Mouse (Mus musculus): Measurements from ENCODE around the gene Bahcc1. TPM values are rescaled to one million over a fixed set of nuclear protein-coding genes. Genes with fewer than 3 reads are reported as not detected.

Bahcc1 gene
- polyA plus RNA-seq, 1 experiment from 2014 or later, result 24.9 TPM

DNA sequence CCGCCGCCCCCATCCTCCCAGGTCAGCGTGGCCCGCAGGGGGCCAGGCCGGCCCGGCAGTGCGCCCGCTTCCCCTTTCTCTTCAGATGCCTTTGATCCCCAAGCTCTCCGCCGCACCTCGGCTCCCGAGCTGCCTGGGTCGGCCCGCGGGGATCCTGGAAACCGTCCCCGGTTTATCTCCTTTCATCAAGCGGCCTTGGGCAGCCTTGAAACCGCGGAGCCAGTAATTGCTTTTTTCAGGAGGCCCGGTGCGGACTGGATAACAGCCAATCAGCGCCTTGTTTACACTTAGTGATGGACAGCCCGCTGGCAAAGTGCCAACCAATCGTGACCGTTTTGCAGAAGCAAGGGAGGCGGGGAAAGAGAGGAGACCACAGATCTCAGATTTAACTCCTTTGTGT is 1.4 kb upstream of the Bahcc1 start:
- Histone ChIP-seq H3K36me3 (ENCODE audit: control insufficient read depth, insufficient read depth, low read length) (no peaks in the 10 kb centered on the region), H3K4me1 (ENCODE audit: control insufficient read depth, insufficient read depth, low read length) (peaks cover 44% of the 10 kb centered on the region)
- 0% methylated on average over 27 of the region's 27 CpGs for WGBS

GRCm38 (mm10) chr11:120233441-120234135 is 841 bp downstream of the Bahcc1 start:
- Histone ChIP-seq H3K36me3 (ENCODE audit: control insufficient read depth, insufficient read depth, low read length) (no peaks in the 10 kb centered on the region), H3K27ac (replicated peaks; ENCODE audit: low read depth, low read length) (peak overlapping the region; percentile 95), H3K27me3 (ENCODE audit: control insufficient read depth, insufficient read depth, low read length) (no peaks in the 10 kb centered on the region), H3K9me3 (ENCODE audit: control insufficient read depth, low read length) (no peaks in the 10 kb centered on the region), H3K4me3 (ENCODE audit: low read depth, low read length) (peak overlapping the region; percentile 97), H3K4me1 (ENCODE audit: control insufficient read depth, insufficient read depth, low read length) (peaks cover 27% of the 10 kb centered on the region), H3K9ac (ENCODE audit: low read length) (peak overlapping the region; percentile 98), H3K4me2 (ENCODE audit: low read depth, severe bottlenecking) (peak overlapping the region; percentile 99)
- WGBS, result under 1% methylated on average over 51 of the region's 51 CpGs
- DNase-seq (ENCODE audit: low spot score), result peak; percentile 80
- ATAC-seq (ENCODE audit: insufficient number of reproducible peaks, low FRiP score, low TSS enrichment, low read depth), result no peak

More for the DNA sequence above, 1.4 kb upstream of the Bahcc1 start:
- H3K27me3 ChIP-seq (ENCODE audit: control insufficient read depth, insufficient read depth, low read length), result no peaks in the 10 kb centered on the region
- peak overlapping the region; percentile 95 for H3K27ac ChIP-seq (replicated peaks; ENCODE audit: low read depth, low read length)
- H3K4me3 ChIP-seq (ENCODE audit: low read depth, low read length), result peak overlapping the region; percentile 97
- H3K4me2 ChIP-seq (ENCODE audit: low read depth, severe bottlenecking), result peak overlapping the region; percentile 82
- ATAC-seq (ENCODE audit: insufficient number of reproducible peaks, low FRiP score, low TSS enrichment, low read depth) (peak; percentile 73), DNase-seq (ENCODE audit: low spot score) (peak; percentile 100)
- no peaks in the 10 kb centered on the region for H3K9me3 ChIP-seq (ENCODE audit: control insufficient read depth, low read length)
- peak overlapping the region; percentile 99 for H3K9ac ChIP-seq (ENCODE audit: low read length)

DNA sequence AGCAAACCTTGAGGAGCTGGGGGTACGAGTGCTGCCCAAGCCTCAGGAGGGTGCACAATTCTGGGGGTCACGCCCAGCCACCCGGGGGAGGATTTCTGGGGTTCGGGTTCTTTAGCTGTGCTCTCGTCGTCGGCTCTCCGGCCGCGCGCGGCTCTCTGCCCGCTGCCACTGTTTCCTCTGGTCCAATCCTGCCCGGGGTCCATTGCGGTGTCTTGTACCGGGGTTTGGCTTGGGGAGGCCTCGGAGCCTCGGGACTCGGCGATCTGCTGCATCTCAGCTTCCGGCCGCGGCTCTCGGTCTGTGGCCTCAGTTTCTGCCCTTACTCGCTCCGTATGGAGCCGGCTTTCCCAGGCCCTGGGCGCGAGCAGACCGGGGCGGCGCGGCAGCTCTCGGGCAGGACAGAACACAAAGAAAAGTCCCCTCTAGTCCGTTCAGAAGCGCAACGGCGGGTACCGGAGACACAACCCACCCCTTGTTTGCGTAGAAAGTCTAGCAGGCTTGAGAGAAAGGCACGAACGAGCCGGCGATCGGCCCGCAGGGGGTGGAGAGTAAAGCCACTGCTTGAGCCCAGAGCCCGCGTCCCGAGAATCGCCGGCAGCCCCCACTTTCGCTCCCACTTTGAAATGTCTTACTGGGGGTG is 1.5 kb downstream of the Bahcc1 start:
- Histone ChIP-seq H3K9me3 (ENCODE audit: control insufficient read depth, low read length) (no peaks in the 10 kb centered on the region), H3K4me3 (ENCODE audit: low read depth, low read length) (peak overlapping the region; percentile 97), H3K4me1 (ENCODE audit: control insufficient read depth, insufficient read depth, low read length) (peaks cover 27% of the 10 kb centered on the region), H3K4me2 (ENCODE audit: low read depth, severe bottlenecking) (peak overlapping the region; percentile 99), H3K27me3 (ENCODE audit: control insufficient read depth, insufficient read depth, low read length) (no peaks in the 10 kb centered on the region), H3K36me3 (ENCODE audit: control insufficient read depth, insufficient read depth, low read length) (no peaks in the 10 kb centered on the region), H3K9ac (ENCODE audit: low read length) (peak overlapping the region; percentile 98), H3K27ac (replicated peaks; ENCODE audit: low read depth, low read length) (peak overlapping the region; percentile 95)
- DNase-seq (ENCODE audit: low spot score), result no peak
- WGBS, result under 1% methylated on average over 52 of the region's 52 CpGs
- no peak for ATAC-seq (ENCODE audit: insufficient number of reproducible peaks, low FRiP score, low TSS enrichment, low read depth)

DNA sequence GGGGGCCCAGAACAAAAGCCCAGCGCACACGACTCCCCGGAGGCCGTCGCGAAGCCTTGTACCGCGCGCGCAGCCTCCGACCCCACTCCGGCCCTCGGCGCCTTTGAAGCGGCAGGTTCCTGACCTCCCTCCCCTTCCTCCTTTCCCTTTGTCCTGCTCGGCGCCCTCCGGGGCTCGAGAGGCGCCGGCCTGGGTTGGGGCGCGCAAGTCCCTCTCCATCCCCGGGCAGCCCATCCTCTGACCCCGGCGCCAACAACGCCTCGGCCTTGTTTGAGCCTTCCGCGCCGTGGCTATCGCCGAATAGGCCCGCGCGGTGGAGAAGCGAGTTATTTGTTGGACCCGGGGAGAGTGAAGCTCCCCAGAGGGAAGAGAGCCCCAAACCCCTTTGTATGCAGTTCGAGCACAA is 2.0 kb downstream of the Bahcc1 start:
- H3K9ac ChIP-seq (ENCODE audit: low read length), result peak overlapping the region; percentile 98

DNA sequence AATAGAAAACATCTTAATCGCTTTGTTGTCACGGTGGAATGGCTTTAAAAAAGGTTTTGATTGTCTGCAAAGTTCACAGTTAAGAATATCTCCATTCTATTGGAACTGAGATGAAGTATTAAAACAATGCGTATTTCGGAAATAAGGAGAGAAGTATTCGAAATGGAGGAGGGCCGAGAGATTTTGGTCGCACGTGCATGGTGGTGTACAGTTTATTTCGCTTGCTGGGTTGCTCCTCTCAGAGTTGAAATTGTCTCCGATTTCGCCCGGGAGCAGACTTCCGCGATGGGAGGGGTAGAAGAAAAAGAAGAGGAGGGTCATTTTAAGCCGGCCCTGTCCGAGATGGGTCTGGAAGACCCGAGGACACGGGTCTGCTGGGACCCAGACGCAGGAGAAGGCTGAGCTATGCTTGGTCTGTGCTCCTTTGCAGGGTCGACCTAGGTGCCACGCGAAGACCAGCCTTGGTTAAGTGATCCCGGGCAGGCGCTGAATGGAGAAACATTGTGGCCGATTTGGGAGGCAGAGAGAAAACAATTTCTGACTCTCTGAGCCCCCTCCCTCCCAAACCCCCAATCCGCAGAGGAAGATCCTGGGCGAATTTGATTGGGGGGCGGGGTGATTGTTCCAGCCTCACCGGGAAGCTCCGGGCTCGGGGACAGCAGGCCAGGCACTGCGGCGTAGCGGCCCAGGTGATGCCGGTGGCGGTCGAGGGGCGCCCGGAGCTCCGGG is 2.8 kb downstream of the Bahcc1 start:
- peak overlapping the region; percentile 99 for H3K9ac ChIP-seq (ENCODE audit: low read length)
- no peaks in the 10 kb centered on the region for H3K27me3 ChIP-seq (ENCODE audit: control insufficient read depth, insufficient read depth, low read length)
- H3K4me3 ChIP-seq (ENCODE audit: low read depth, low read length), result peak overlapping the region; percentile 97
- H3K27ac ChIP-seq (replicated peaks; ENCODE audit: low read depth, low read length), result peak overlapping the region; percentile 97
- no peak for ATAC-seq (ENCODE audit: insufficient number of reproducible peaks, low FRiP score, low TSS enrichment, low read depth)
- H3K4me2 ChIP-seq (ENCODE audit: low read depth, severe bottlenecking), result peak overlapping the region; percentile 99
- H3K4me1 ChIP-seq (ENCODE audit: control insufficient read depth, insufficient read depth, low read length), result peaks cover 30% of the 10 kb centered on the region
- DNase-seq (ENCODE audit: low spot score), result peak; percentile 83
- no peaks in the 10 kb centered on the region for H3K9me3 ChIP-seq (ENCODE audit: control insufficient read depth, low read length)
- H3K36me3 ChIP-seq (ENCODE audit: control insufficient read depth, insufficient read depth, low read length), result no peaks in the 10 kb centered on the region
- 0% methylated on average over 40 of the region's 40 CpGs for WGBS

More for the DNA sequence above, 2.0 kb downstream of the Bahcc1 start:
- Histone ChIP-seq H3K9me3 (ENCODE audit: control insufficient read depth, low read length) (no peaks in the 10 kb centered on the region), H3K27ac (replicated peaks; ENCODE audit: low read depth, low read length) (peak overlapping the region; percentile 95), H3K4me3 (ENCODE audit: low read depth, low read length) (peak overlapping the region; percentile 97), H3K36me3 (ENCODE audit: control insufficient read depth, insufficient read depth, low read length) (no peaks in the 10 kb centered on the region), H3K4me1 (ENCODE audit: control insufficient read depth, insufficient read depth, low read length) (peaks cover 27% of the 10 kb centered on the region), H3K27me3 (ENCODE audit: control insufficient read depth, insufficient read depth, low read length) (no peaks in the 10 kb centered on the region), H3K4me2 (ENCODE audit: low read depth, severe bottlenecking) (peak overlapping the region; percentile 99)
- ATAC-seq (ENCODE audit: insufficient number of reproducible peaks, low FRiP score, low TSS enrichment, low read depth) (no peak), DNase-seq (ENCODE audit: low spot score) (peak; percentile 79)
- WGBS, result under 1% methylated on average over 38 of the region's 39 CpGs

GRCm38 (mm10) chr11:120236114-120236437 is 3.3 kb downstream of the Bahcc1 start:
- no peaks in the 10 kb centered on the region for H3K9me3 ChIP-seq (ENCODE audit: control insufficient read depth, low read length)
- no peak for DNase-seq (ENCODE audit: low spot score)
- peak overlapping the region; percentile 99 for H3K4me2 ChIP-seq (ENCODE audit: low read depth, severe bottlenecking)
- no peak for ATAC-seq (ENCODE audit: insufficient number of reproducible peaks, low FRiP score, low TSS enrichment, low read depth)
- 1% methylated on average over 12 of the region's 13 CpGs for WGBS
- H3K27me3 ChIP-seq (ENCODE audit: control insufficient read depth, insufficient read depth, low read length), result no peaks in the 10 kb centered on the region
- peak overlapping the region; percentile 97 for H3K27ac ChIP-seq (replicated peaks; ENCODE audit: low read depth, low read length)
- no peaks in the 10 kb centered on the region for H3K36me3 ChIP-seq (ENCODE audit: control insufficient read depth, insufficient read depth, low read length)
- H3K4me3 ChIP-seq (ENCODE audit: low read depth, low read length), result peak overlapping the region; percentile 97
- peaks cover 35% of the 10 kb centered on the region for H3K4me1 ChIP-seq (ENCODE audit: control insufficient read depth, insufficient read depth, low read length)
- H3K9ac ChIP-seq (ENCODE audit: low read length), result peak overlapping the region; percentile 99

DNA sequence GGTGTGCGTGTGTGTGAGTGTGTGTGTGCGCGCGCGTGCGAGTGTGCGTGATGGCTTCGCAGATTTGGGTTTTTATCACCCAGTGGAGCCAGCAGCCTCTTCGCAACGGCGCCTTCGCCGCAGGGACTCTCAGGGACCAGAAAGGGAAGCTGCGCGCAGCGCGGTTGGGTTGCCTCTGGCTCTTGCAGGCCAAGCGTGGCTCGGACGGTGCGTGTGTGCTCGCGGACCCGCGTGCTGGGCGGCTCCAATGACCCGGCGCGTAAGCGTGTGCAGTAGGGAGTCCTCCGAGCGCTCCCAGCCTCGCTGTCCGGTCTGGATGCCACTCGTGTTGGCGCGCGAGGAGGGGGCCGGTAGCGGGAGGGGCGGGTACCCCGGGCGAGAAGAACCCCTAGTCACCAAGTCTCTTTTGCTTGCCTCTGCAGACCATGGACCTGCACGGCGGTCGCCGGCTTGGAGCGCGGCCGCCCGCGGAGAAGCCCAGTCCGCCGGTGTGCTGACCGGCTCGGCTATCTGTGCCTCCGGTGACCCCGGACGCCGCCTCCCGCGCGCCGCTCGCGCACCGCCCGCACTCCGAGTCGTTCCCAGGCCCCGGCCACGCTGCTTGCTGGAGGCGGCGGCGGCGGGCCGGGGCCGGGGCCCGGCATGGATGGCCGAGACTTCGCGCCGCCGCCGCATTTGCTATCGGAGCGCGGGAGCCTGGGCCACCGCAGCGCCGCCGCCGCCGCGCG is 3.9 kb downstream of the Bahcc1 start:
- Histone ChIP-seq H3K4me3 (ENCODE audit: low read depth, low read length) (peak overlapping the region; percentile 97), H3K9ac (ENCODE audit: low read length) (peak overlapping the region; percentile 99), H3K27ac (replicated peaks; ENCODE audit: low read depth, low read length) (peak overlapping the region; percentile 97), H3K36me3 (ENCODE audit: control insufficient read depth, insufficient read depth, low read length) (no peaks in the 10 kb centered on the region), H3K9me3 (ENCODE audit: control insufficient read depth, low read length) (no peaks in the 10 kb centered on the region), H3K27me3 (ENCODE audit: control insufficient read depth, insufficient read depth, low read length) (no peaks in the 10 kb centered on the region), H3K4me1 (ENCODE audit: control insufficient read depth, insufficient read depth, low read length) (peaks cover 40% of the 10 kb centered on the region), H3K4me2 (ENCODE audit: low read depth, severe bottlenecking) (peak overlapping the region; percentile 99)
- peak; percentile 85 for DNase-seq (ENCODE audit: low spot score)
- ATAC-seq (ENCODE audit: insufficient number of reproducible peaks, low FRiP score, low TSS enrichment, low read depth), result no peak
- under 1% methylated on average over 74 of the region's 96 CpGs for WGBS
